Mouse (Mus musculus) lung, embryonic 16.5 days (tissue): Measurements from ENCODE around the gene Plekha1. TPM values are rescaled to one million over a fixed set of nuclear protein-coding genes. Genes with fewer than 3 reads are reported as not detected.

Source experiments
- ATAC-seq: fragments of 200-750 bp; cut with Nextera tagmentation; 2 replicates; pipeline ENCODE4 v1.8.0; 2017; ENCODE audit warnings: low read depth, mild to moderate bottlenecking, moderate library complexity
- H3K27ac ChIP-seq: fragments of 300-500 bp; sonication (generic); 2 replicates; pipeline ENCODE4 v1.5.1; 2014; ENCODE audit warnings: mild to moderate bottlenecking, control low read depth, low read length
- H3K27me3 ChIP-seq: fragments of 300-500 bp; sonication (generic); 2 replicates; pipeline ENCODE4 v1.6.1; 2014; ENCODE audit warnings: low read depth, low read length, mixed read lengths; ENCODE audit not compliant: control insufficient read depth, insufficient read depth
- H3K36me3 ChIP-seq: fragments of 300-500 bp; sonication (generic); 2 replicates; pipeline ENCODE4 v1.6.1; 2014; ENCODE audit warnings: low read length; ENCODE audit not compliant: control insufficient read depth, insufficient read depth
- H3K4me1 ChIP-seq: fragments of 300-500 bp; sonication (generic); replicated peaks from 2 replicates; pipeline ENCODE4 v1.6.1; 2014; ENCODE audit warnings: low read length, mixed read lengths; ENCODE audit not compliant: control insufficient read depth, insufficient read depth
- H3K4me2 ChIP-seq: fragments of 300-500 bp; sonication (generic); 2 replicates; pipeline ENCODE4 v1.6.1; 2014; ENCODE audit warnings: low read depth, low read length, control low read depth
- H3K4me3 ChIP-seq: fragments of 300-500 bp; sonication (generic); 2 replicates; pipeline ENCODE4 v1.5.1; 2014; ENCODE audit warnings: mild to moderate bottlenecking, low read length, control low read depth
- H3K9ac ChIP-seq: fragments of 300-500 bp; sonication (generic); 2 replicates; pipeline ENCODE4 v1.6.1; 2014; ENCODE audit warnings: low read length, control low read depth
- H3K9me3 ChIP-seq: fragments of 300-500 bp; sonication (generic); 2 replicates; pipeline ENCODE4 v1.6.1; 2016; ENCODE audit warnings: low read length; ENCODE audit not compliant: control insufficient read depth
- WGBS: fragments of 180-500 bp; shearing (Covaris S2); extraction: QIAGEN DNeasy Blood & Tissue Kit; methylation state at CpG from one replicate; pipeline ENCODE4 v1.1.7; 2014; 5-methylcytosine and 5-hydroxymethylcytosine counted together
- polyA plus RNA-seq: library from polyadenylated mRNA; unstranded; fragments of >200 nt; fragmentation: Nextera tagmentation; extraction: Ambion mirVana; gene quantifications from 2 replicates; pipeline ENCODE4 v1.2.1, GENCODE M21; 2015

The Plekha1 gene
- polyA plus RNA-seq, 1 experiment from 2014 or later = 71.8 TPM

- H3K27me3 ChIP-seq = peaks cover 33% of the 10 kb centered on the region
- H3K4me3 ChIP-seq = no peak overlapping the region
- H3K36me3 ChIP-seq = no peaks in the 10 kb centered on the region
- H3K4me2 ChIP-seq = no peak overlapping the region
- H3K27ac ChIP-seq = no peak overlapping the region
- 66% methylated on average over 8 of the region's 8 CpGs for WGBS
- no peak for ATAC-seq
- no peaks in the 10 kb centered on the region for H3K9me3 ChIP-seq
- no peak overlapping the region for H3K9ac ChIP-seq
- peaks cover 11% of the 10 kb centered on the region for H3K4me1 ChIP-seq
Measured at GRCm38 (mm10) chr7:130940733-130941132, 75.2 kb downstream of the Plekha1 start.

GRCm38 (mm10) chr7:130943280-130943895 is 77.8 kb downstream of the Plekha1 start:
- 78% methylated on average over 9 of the region's 9 CpGs for WGBS
- H3K4me2 ChIP-seq = no peak overlapping the region
- ATAC-seq = no peak
- H3K9me3 ChIP-seq = no peaks in the 10 kb centered on the region
- H3K36me3 ChIP-seq = no peaks in the 10 kb centered on the region
- H3K27me3 ChIP-seq = peaks cover 10% of the 10 kb centered on the region
- no peak overlapping the region for H3K27ac ChIP-seq
- H3K9ac ChIP-seq = no peak overlapping the region
- H3K4me3 ChIP-seq = no peak overlapping the region
- H3K4me1 ChIP-seq = no peaks in the 10 kb centered on the region

DNA sequence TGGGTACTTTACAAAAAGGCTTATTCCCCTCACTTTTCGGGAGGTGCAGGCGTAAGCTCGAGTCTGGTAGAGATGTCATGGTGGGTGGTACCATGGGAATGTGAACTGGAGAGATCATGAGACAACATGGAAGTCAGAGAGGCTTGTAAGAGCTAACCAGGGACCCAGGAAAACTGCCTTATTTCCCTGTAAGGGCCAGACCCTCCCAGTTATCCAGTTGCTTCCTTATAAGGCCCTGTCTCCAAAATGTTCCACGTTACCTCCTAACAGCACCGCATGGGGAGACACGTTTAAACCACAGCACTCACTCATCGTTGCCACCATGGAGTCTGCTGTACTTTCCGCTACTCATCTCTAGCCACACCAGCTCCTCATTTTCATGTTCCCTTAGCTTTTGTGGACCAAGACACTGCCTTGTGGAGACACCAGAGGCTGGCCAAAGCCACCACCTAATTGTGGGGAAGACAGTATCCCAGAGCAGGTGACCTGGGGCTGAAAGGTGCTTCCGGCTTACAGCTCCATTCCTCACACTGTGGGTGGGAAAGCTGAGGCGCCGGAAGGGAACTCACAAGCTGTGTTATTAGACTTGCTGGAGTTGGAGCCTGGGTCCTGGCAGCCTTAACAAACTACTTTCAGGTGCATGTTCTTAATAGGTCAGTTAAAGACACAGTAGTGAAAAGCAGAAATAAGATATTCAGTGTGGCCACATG is 79.4 kb downstream of the Plekha1 start:
- Histone ChIP-seq H3K27ac (no peak overlapping the region), H3K9ac (no peak overlapping the region), H3K9me3 (no peaks in the 10 kb centered on the region), H3K27me3 (no peaks in the 10 kb centered on the region), H3K4me3 (no peak overlapping the region), H3K36me3 (no peaks in the 10 kb centered on the region), H3K4me2 (no peak overlapping the region), H3K4me1 (peaks cover 10% of the 10 kb centered on the region)
- ATAC-seq = no peak
- WGBS = 85% methylated on average over 11 of the region's 11 CpGs

- Histone ChIP-seq H3K4me3 (no peak overlapping the region), H3K4me1 (peaks cover 10% of the 10 kb centered on the region), H3K9ac (no peak overlapping the region), H3K27me3 (no peaks in the 10 kb centered on the region), H3K27ac (no peak overlapping the region), H3K4me2 (no peak overlapping the region), H3K36me3 (no peaks in the 10 kb centered on the region), H3K9me3 (no peaks in the 10 kb centered on the region)
- WGBS = 85% methylated on average over 3 of the region's 3 CpGs
- ATAC-seq = no peak
Measured at GRCm38 (mm10) chr7:130945730-130946129, 80.2 kb downstream of the Plekha1 start.

DNA sequence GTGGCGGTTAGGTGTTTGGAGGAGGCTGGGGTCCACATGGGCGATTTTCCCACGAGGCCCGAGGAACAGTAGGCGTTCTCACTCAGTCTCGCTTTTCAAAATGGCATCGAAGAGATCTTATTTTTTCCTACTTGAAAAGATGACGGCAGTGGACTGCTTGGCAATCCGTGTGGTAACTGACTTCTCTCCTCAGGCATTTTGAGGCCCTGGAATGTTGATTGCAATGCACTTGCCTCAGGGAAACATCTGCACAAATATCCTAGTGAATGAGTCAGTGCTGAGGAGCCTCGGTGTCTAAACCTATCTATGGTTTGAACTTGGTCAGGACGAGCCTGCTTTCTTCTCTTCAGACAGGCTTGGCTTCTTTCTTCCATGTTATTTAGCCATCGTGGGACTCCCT is 80.7 kb downstream of the Plekha1 start:
- no peaks in the 10 kb centered on the region for H3K9me3 ChIP-seq
- no peak overlapping the region for H3K9ac ChIP-seq
- peaks cover 10% of the 10 kb centered on the region for H3K4me1 ChIP-seq
- 88% methylated on average over 12 of the region's 12 CpGs for WGBS
- H3K4me2 ChIP-seq = no peak overlapping the region
- H3K36me3 ChIP-seq = no peaks in the 10 kb centered on the region
- no peak overlapping the region for H3K27ac ChIP-seq
- ATAC-seq = no peak
- no peaks in the 10 kb centered on the region for H3K27me3 ChIP-seq
- no peak overlapping the region for H3K4me3 ChIP-seq

DNA sequence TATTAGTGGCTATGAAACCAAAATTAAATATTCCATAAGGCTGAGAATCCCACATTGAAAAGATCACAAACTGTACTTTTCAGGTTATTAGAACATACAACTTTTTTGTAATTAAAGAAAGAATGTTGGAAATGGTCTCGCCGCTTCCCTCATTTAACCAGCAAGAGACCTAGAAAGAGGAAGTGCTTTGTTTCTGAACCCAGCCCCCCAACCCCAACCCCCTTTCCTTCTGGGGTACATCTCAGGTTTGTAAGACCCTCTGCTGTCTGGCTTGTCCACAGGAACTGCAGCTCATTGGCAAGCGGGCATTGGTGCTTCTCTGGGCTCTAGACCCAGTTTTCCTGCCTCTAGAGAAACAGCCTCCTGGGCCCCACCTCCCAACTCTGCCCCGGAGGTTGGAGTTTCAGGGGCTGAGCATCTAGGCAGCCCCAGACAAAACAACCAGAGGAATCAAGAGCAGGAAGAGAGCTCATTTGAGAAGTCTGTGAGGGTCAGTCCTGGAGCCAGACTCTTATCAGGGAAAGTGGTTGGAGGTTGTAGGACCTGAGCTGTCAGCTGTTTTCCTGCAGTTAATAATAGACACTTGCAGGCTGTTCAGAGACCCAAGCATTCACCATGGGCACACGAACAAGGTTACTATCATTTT is 83.1 kb downstream of the Plekha1 start:
- H3K4me2 ChIP-seq = peak overlapping the region; percentile 33; the same call in 1 of the 2 replicates
- no peaks in the 10 kb centered on the region for H3K9me3 ChIP-seq
- H3K4me1 ChIP-seq = peaks cover 10% of the 10 kb centered on the region
- H3K27me3 ChIP-seq = no peaks in the 10 kb centered on the region
- H3K36me3 ChIP-seq = no peaks in the 10 kb centered on the region
- ATAC-seq = peak; percentile 54
- WGBS = 38% methylated on average over 5 of the region's 5 CpGs
- H3K27ac ChIP-seq = peak overlapping the region; percentile 63
- no peak overlapping the region for H3K4me3 ChIP-seq
- 0 out of 2 replicates have a peak overlapping the region, but pooled peaks have one; percentile 18 for H3K9ac ChIP-seq

DNA sequence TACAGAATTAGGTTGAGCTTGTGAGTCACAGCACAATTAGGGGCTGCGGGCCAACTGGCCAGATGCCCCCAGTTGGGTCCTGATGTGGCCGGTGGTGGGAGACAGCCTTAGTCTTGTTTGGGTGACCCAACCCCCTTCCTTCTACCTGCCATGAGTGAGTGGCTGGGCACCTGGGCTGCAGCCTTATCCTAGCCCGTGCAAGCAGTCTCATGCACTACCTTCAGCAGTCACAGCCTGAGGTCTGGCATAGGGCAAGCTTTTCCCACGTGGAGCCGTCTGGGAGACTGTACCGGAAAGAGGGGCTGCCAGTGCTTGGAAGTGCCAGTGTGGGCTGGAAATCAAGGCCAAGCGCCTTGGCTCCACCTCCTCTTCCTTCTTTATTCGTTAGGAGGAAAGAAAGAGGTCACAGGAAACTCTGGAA is 83.8 kb downstream of the Plekha1 start:
- no peak overlapping the region for H3K4me3 ChIP-seq
- no peaks in the 10 kb centered on the region for H3K27me3 ChIP-seq
- H3K9me3 ChIP-seq = no peaks in the 10 kb centered on the region
- H3K4me2 ChIP-seq = peak overlapping the region; percentile 33
- peaks cover 10% of the 10 kb centered on the region for H3K4me1 ChIP-seq
- no peak overlapping the region; the same call in 1 of the 2 replicates for H3K9ac ChIP-seq
- 29% methylated on average over 8 of the region's 8 CpGs for WGBS
- H3K36me3 ChIP-seq = no peaks in the 10 kb centered on the region
- H3K27ac ChIP-seq = peak overlapping the region; percentile 73
- peak; percentile 87 for ATAC-seq

- no peak for ATAC-seq
- Histone ChIP-seq H3K27me3 (no peaks in the 10 kb centered on the region), H3K4me2 (no peak overlapping the region), H3K27ac (no peak overlapping the region), H3K36me3 (no peaks in the 10 kb centered on the region), H3K4me3 (no peak overlapping the region), H3K9ac (no peak overlapping the region), H3K9me3 (no peaks in the 10 kb centered on the region), H3K4me1 (peaks cover 10% of the 10 kb centered on the region)
- WGBS = 89% methylated on average over 7 of the region's 7 CpGs
Measured at GRCm38 (mm10) chr7:130950482-130950881, 84.9 kb downstream of the Plekha1 start.

DNA sequence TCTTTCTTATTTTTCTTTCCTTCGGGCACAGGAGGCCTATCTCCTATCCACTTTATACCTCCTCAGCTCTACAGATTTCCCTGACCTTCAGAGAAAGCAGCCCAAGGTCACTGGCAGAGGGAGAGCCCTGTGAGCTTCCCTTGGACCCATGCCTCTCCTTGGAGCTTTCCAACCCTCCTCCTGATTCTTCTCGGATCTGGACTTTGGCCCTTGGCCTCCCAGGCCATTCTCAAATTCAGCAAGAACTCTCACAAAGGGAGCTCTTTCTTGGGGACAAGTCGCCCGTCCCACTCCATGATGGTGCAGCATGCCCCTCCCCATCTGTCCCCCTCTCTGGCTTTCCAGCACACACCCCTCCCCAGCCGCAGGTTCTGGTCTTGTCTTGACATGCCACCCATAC is 85.4 kb downstream of the Plekha1 start:
- no peak for ATAC-seq
- no peaks in the 10 kb centered on the region for H3K27me3 ChIP-seq
- no peaks in the 10 kb centered on the region for H3K9me3 ChIP-seq
- no peak overlapping the region for H3K9ac ChIP-seq
- H3K4me3 ChIP-seq = no peak overlapping the region
- 87% methylated on average over 5 of the region's 5 CpGs for WGBS
- H3K27ac ChIP-seq = no peak overlapping the region
- no peaks in the 10 kb centered on the region for H3K36me3 ChIP-seq
- H3K4me1 ChIP-seq = peaks cover 10% of the 10 kb centered on the region
- H3K4me2 ChIP-seq = no peak overlapping the region
